Mouse (Mus musculus) erythroblast, embryonic 14.5 days (primary cell): ENCODE data around the gene Ccdc13. TPM values are rescaled to one million over a fixed set of nuclear protein-coding genes. Genes with fewer than 3 reads are reported as not detected.

ENCODE experiments used
- H3K27me3 ChIP-seq: 2 replicates; pipeline ENCODE4 v1.6.1; 2012; ENCODE audit warnings: inconsistent platforms; ENCODE audit not compliant: control insufficient read depth
- H3K36me3 ChIP-seq: 2 replicates; pipeline ENCODE4 v1.6.1; 2012; ENCODE audit warnings: mild to moderate bottlenecking, inconsistent platforms; ENCODE audit not compliant: control insufficient read depth
- H3K4me1 ChIP-seq: 2 replicates; pipeline ENCODE4 v1.6.1; 2012; ENCODE audit warnings: inconsistent platforms; ENCODE audit not compliant: control insufficient read depth
- H3K4me3 ChIP-seq: replicated peaks from 2 replicates; pipeline ENCODE3; 2012; ENCODE audit warnings: moderate library complexity, mild to moderate bottlenecking, inconsistent platforms
- H3K9me3 ChIP-seq: 2 replicates; pipeline ENCODE4 v1.6.1; 2012; ENCODE audit warnings: low read length, inconsistent platforms, mixed read lengths; ENCODE audit not compliant: control insufficient read depth
- GATA1 ChIP-seq: IDR thresholded peaks from 2 replicates; pipeline ENCODE4 v1.6.1; 2012; ENCODE audit warnings: low read length, inconsistent platforms, mixed read lengths
- TAL1 ChIP-seq: IDR thresholded peaks from 3 replicates; pipeline ENCODE4 v1.6.1; 2012; ENCODE audit warnings: low read length, inconsistent platforms, mixed read lengths
- polyA plus RNA-seq: library from polyadenylated mRNA; stranded (reverse); fragments of >175 nt; gene quantifications from 2 replicates; pipeline ENCODE4 v1.2.3, GENCODE M21; 2012

The Ccdc13 gene
- polyA plus RNA-seq, result not detected in 2 replicates

DNA sequence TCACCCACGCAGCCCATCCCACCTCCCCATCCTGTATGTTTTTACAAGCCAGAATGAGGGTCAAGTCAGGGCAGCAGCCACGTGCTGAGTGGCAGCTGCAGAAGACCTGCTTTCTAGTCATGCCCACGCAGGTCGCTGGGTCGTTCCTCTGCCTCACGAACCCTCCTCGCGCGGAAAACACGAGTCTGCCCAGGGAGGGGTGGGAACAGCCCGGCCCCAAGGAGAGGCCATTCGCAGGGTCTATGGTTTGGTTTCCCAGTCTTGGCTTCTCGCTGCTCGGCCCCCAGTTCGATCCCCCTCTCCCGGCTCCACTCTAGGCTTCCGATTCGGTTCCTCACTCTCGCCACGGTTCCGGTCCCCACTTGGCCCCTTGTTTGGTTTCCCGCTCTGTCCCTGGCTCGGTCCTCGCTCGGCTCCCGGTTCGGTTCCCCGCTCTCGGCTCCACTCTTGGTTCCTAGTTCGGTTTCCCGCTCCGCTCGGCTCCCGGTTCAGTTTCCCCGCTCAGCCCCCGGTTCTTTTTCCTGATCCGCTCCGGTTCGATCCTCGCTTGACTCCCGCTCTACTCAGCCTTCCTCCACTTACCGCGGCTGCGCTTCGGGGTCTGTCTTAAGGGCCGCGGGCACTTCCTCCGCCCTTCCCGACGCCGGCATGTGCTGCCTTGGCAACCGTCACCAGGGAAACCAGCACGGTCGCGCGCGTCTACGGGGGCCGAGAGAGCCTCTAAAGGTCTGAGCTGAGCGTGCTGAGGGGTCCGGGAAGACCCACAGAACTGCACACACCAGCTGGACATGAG lies at the start of gene Ccdc13:
TSS of gene Ccdc13 (minus strand) at position 633 of the 793 bp plus-strand sequence.
- Histone ChIP-seq H3K4me1 (peaks cover 4% of the 10 kb centered on the region), H3K27me3 (peaks cover 28% of the 10 kb centered on the region), H3K4me3 (no peak within 1 kb of the TSS), H3K36me3 (no peaks in the 10 kb centered on the region), H3K9me3 (peaks cover 6% of the 10 kb centered on the region)
- TF ChIP-seq TAL1 (no peak), GATA1 (no peak)

DNA sequence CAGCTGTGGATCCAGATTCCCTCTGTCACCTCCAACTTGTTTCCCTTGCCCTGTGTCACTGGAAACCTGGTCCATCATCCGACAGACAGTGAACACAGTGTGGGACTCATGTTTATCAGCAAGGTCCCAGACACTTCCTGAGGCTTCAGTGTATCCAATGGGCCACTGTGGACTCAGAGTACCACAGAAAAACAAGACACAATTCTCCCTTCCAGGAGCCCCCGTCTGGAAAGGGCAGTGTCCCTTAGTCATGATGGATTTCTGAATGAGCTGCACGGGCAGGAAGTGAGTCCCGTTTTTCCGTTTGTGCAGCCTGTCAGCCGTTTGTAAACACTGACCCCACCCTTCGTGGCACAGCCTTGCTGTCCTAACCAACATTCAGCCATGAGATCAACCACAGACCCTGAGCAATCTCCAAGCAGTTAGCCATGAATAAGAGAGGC lies 42.8 kb upstream of the Ccdc13 start:
- Histone ChIP-seq H3K36me3 (no peaks in the 10 kb centered on the region), H3K9me3 (no peaks in the 10 kb centered on the region), H3K4me1 (no peaks in the 10 kb centered on the region; the same call in 1 of the 2 replicates), H3K27me3 (no peaks in the 10 kb centered on the region), H3K4me3 (no peak overlapping the region)
- no peak for TF ChIP-seq GATA1
- TF ChIP-seq TAL1, result no peak

DNA sequence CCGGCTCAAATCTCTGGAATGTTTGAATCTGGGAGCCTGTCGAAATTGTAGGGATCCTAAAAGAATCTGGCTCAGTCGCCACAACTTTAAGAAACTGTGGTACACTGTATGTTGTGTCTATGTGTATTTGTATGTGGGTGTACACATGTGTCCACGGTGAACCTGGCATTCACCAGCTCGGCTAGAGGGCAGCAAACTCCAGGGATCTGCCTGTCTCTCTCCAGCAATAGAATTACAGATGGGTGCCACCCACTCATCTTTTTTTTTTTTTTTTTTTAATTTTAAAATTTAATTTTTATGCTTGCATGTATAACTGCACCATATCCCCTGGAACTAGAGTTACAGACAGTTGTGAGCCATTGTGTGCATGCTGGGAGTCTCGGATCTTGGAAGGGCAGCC lies 42.0 kb upstream of the Ccdc13 start:
- Histone ChIP-seq H3K27me3 (no peaks in the 10 kb centered on the region), H3K4me3 (no peak overlapping the region), H3K36me3 (no peaks in the 10 kb centered on the region), H3K9me3 (no peaks in the 10 kb centered on the region), H3K4me1 (no peaks in the 10 kb centered on the region; the same call in 1 of the 2 replicates)
- TF ChIP-seq GATA1, result no peak
- no peak for TF ChIP-seq TAL1

DNA sequence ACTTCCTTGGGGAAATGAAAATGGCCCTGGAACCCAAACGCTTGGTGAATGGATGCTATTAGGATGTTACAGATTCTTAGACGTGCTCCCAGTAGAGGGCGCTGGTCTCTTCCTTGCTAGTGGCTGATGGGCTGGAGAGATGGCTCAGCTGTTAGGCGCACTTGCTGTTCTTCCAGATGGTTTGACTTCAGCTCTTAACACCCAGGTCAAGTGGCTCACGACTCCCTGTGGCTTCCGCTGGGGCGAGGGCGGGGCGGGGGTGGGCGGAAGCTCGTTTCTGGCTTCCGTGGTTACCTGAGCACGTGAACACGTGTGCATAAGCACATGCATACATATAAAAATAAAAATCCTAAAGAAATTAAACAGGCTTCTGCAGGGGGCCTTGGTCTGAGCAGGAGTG lies 41.6 kb upstream of the Ccdc13 start:
- Histone ChIP-seq H3K4me3 (no peak overlapping the region), H3K4me1 (no peaks in the 10 kb centered on the region; the same call in 1 of the 2 replicates), H3K36me3 (no peaks in the 10 kb centered on the region), H3K9me3 (no peaks in the 10 kb centered on the region), H3K27me3 (no peaks in the 10 kb centered on the region)
- TF ChIP-seq TAL1 (no peak), GATA1 (no peak)

DNA sequence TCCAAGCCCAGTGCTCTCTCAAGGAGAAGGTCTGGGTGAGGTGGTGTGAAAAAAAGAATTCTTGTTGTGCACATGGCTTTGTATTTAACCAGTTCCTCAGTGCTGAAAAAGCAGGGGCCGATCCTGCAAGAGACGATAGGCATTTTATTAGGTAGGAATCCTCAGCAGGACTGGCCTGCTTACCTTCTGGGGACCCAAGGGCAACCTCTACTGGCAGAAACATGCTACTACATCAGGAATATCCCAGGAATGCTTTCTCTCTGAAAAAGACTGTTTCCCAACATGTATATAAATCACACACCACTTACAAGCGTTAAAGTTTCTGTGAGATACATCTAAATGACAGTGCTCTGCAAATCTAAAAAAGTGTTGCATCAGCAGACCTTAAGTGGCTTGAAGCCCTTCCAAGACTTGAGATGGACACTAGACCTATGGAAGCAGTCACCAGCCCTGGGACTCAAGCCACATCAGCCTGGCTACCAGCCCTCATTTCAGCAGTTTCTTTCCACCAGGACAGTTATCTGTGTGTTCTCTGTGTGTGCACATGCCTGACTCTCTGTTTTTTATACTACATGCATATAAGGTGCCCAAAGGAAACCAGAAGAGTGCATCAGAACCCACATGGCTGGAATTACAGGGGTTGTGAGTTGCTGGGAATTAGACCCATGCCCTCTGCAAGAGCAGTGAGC lies 37.9 kb upstream of the Ccdc13 start:
- Histone ChIP-seq H3K9me3 (no peaks in the 10 kb centered on the region), H3K36me3 (no peaks in the 10 kb centered on the region)
- no peak for TF ChIP-seq GATA1

DNA sequence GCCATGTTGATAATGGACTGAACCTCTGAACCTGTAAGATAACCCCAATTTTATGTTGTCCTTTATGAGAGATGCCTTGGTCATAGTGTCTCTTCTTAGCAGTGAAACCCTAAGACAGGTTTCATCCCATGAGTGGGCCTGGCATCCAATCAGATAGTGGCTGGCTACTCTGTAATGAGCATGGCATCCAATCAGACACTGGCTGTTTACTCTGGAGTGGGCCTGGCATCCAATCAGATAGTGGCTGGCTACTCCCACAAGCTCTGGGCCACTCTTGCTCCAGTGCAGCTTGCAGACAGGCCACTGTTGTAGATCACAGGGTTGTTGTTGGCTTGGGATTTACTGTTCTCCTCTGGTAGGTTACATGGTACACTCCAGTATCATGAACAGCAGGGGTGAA lies 34.3 kb upstream of the Ccdc13 start:
- Histone ChIP-seq H3K27me3 (no peaks in the 10 kb centered on the region), H3K9me3 (no peaks in the 10 kb centered on the region), H3K4me1 (no peaks in the 10 kb centered on the region), H3K4me3 (no peak overlapping the region), H3K36me3 (no peaks in the 10 kb centered on the region)
- TF ChIP-seq GATA1 (no peak), TAL1 (no peak)

More for the DNA sequence above, 37.9 kb upstream of the Ccdc13 start:
- no peaks in the 10 kb centered on the region for H3K27me3 ChIP-seq
- no peaks in the 10 kb centered on the region; the same call in 1 of the 2 replicates for H3K4me1 ChIP-seq
- no peak overlapping the region for H3K4me3 ChIP-seq

DNA sequence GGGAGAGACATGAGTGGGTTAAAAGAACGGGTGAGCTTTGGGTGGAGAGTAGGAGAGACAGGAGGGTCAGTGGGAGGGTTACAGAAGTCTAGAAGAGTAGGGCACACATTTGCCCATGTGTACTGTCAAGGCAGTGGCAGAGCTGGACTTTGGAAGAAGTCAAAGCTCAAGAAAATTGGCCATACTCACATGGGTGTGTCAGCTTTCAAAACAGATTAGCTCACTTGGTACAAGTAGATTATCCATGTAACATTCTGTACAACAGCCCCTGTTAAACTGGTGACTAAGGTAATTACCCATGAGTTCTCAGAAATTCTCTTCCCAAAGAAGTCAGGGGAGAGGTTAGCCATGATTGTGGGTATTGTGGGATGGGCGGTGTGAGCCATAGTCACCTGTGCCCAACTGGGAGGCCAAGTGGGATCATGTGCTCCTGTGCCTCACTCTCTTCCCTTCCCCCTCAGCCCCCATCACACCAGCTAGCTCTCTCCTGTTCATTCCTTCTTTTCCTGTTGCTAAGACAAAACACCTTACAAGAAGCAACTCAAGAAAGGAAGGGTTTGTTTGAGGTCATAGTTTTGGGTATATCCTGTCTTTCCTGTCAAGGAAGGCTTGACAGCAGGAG lies 32.9 kb upstream of the Ccdc13 start:
- Histone ChIP-seq H3K27me3 (no peaks in the 10 kb centered on the region), H3K4me3 (no peak overlapping the region), H3K9me3 (no peaks in the 10 kb centered on the region), H3K36me3 (no peaks in the 10 kb centered on the region), H3K4me1 (no peaks in the 10 kb centered on the region)
- TF ChIP-seq TAL1 (no peak), GATA1 (no peak)

DNA sequence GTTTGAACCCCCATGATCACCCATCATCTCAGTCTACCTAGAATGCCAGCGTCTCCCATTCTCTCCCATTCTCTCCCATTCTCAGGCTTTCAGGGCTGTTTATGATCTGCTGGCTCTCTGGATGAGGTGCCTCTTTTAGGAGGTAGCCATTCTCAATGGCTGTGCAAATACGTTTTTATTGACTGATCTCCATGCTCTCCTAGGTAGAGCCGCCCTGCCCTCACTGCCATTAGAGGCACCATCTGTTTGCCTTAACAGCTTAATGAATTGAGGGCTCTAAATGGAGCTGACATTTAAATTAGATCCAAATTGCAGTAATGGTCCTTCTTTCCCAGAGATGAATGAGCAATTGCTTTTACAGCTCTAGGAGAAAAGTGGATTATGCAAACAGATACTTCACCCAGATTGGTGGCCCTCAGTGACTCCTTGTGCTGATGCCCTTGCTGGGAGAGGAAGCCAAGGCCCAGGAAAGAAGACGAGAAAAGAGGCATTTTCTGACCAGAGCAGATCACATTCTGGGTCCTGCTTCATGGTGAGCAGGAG lies 30.8 kb upstream of the Ccdc13 start:
- no peaks in the 10 kb centered on the region for H3K36me3 ChIP-seq
- H3K9me3 ChIP-seq, result no peaks in the 10 kb centered on the region
- H3K4me3 ChIP-seq, result no peak overlapping the region
- no peaks in the 10 kb centered on the region; the same call in 1 of the 2 replicates for H3K27me3 ChIP-seq
- no peaks in the 10 kb centered on the region for H3K4me1 ChIP-seq
- TF ChIP-seq GATA1 (no peak), TAL1 (no peak)

DNA sequence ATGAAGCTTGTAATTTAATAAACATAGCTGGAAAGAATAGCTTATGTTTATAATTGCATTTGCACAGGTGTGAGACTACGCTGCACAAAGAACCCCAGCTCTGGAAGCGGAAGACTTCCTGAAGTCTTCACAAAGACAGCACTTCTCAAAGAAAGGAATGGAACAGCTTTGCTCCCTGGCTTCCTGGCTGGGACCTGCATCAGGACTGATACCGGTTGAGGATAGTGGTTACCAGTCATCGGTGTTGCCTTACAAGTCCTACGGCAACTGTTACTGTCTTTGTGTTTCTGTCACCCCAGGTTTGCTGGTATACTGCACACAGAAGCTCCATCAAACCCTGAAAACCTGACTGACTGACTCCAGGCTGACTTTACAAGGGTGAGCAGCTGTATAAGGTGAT lies 30.2 kb upstream of the Ccdc13 start:
- TF ChIP-seq TAL1 (no peak), GATA1 (no peak)

More for the DNA sequence above, 30.2 kb upstream of the Ccdc13 start:
- Histone ChIP-seq H3K4me1 (no peaks in the 10 kb centered on the region), H3K27me3 (no peaks in the 10 kb centered on the region; the same call in 1 of the 2 replicates), H3K9me3 (no peaks in the 10 kb centered on the region), H3K36me3 (no peaks in the 10 kb centered on the region), H3K4me3 (no peak overlapping the region)
